Mouse (Mus musculus) hindbrain, embryonic 10.5 days (tissue): Measurements from ENCODE around the gene Ptprc. TPM values are rescaled to one million over a fixed set of nuclear protein-coding genes. Genes with fewer than 3 reads are reported as not detected.

Source experiments
- DNase-seq: peaks from one replicate; pipeline ENCODE4 v3.0.0-alpha.2; 2017; ENCODE audit warnings: low spot score
- H3K27ac ChIP-seq: fragments of 300-500 bp; sonication (generic); 2 replicates; pipeline ENCODE4 v1.5.1; 2016; ENCODE audit warnings: mild to moderate bottlenecking, moderate library complexity
- H3K27me3 ChIP-seq: fragments of 300-500 bp; sonication (generic); 2 replicates; pipeline ENCODE4 v1.6.1; 2016; ENCODE audit warnings: mild to moderate bottlenecking; ENCODE audit not compliant: poor library complexity, insufficient read depth, severe bottlenecking
- H3K36me3 ChIP-seq: fragments of 300-500 bp; sonication (generic); 2 replicates; pipeline ENCODE4 v1.6.1; 2016; ENCODE audit warnings: mild to moderate bottlenecking, moderate library complexity
- H3K4me1 ChIP-seq: fragments of 300-500 bp; sonication (generic); replicated peaks from 2 replicates; pipeline ENCODE4 v1.6.1; 2016; ENCODE audit warnings: mild to moderate bottlenecking
- H3K4me3 ChIP-seq: fragments of 300-500 bp; sonication (generic); 2 replicates; pipeline ENCODE4 v1.5.1; 2016; ENCODE audit warnings: mild to moderate bottlenecking, moderate library complexity
- H3K9me3 ChIP-seq: fragments of 300-500 bp; sonication (generic); 2 replicates; pipeline ENCODE4 v1.6.1; 2016; ENCODE audit warnings: mild to moderate bottlenecking, moderate library complexity
- WGBS: fragments of 180-500 bp; shearing (Covaris S2); methylation state at CpG from one replicate; pipeline ENCODE4 v1.1.7; 2016; 5-methylcytosine and 5-hydroxymethylcytosine counted together
- polyA plus RNA-seq: library from polyadenylated mRNA; unstranded; fragments of >200 nt; fragmentation: Nextera tagmentation; extraction: Ambion mirVana; gene quantifications from 2 replicates; pipeline ENCODE4 v1.2.1, GENCODE M21; 2016

Ptprc gene
- 1.3 and 1.4 TPM in 2 replicates for polyA plus RNA-seq

DNA sequence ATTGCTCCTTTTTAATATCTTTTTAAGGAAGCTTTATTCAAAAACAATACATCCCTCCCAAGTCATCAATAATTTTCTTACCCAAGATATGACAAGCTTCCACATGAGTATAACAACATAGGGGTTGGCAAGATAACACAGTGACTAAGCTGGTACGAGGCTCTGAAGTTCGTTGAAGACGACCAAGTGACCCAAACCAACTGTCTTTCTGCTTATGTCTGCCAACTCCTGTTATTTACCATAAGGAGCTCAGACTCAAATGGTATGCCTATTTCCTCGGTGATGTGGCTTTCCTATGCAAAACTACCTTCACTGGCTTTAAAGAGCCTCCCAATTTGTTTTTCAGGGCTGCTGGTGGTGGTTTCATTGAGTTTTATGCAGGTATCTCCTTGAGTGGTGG lies at the start of gene Ptprc:
Gene Ptprc, minus strand, starts transcription at position 215 of the 400 bp plus-strand sequence.
- H3K27me3 ChIP-seq, result no peaks in the 10 kb centered on the region
- WGBS, result 81% methylated on average over 4 of the region's 4 CpGs
- DNase-seq, result no peak
- H3K27ac ChIP-seq, result no peak within 1 kb of the TSS
- no peaks in the 10 kb centered on the region for H3K36me3 ChIP-seq
- H3K9me3 ChIP-seq, result no peaks in the 10 kb centered on the region
- no peaks in the 10 kb centered on the region for H3K4me1 ChIP-seq
- no peak within 1 kb of the TSS for H3K4me3 ChIP-seq

DNA sequence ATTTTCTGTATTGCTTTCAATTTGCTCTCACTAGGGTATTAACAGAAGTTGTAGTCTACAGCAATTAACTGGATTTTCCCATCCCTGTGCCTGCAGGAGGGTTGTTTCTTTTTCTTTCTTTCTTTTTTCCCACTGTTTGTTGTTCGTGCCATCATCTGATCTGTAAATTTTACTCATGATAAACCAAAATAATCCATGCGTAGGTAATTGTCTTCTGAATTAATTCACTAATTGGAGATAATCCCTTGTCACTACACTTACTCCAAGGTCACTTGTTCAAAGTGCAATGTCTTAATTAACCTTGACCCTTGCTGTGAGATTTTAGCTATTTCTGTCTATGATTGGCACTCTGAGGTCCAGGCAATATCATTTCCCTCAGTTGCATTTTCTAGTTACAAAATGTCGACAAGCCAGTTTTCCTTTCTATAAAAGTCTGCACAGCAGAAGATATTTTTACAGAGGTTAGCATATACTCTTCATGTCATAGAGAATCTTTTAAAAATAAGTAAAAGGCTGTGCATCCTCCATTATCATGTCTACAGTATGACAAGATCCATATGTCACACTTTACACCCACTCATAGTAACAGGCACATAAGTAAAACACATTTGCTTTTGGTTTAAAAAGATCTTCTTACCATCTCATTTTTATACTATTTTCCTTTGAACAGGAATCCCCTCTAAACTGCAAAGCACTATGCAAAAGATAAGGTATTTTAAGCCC lies 39.4 kb upstream of the Ptprc start:
- no peaks in the 10 kb centered on the region for H3K36me3 ChIP-seq
- no peak for DNase-seq
- no peaks in the 10 kb centered on the region for H3K4me1 ChIP-seq
- no peaks in the 10 kb centered on the region for H3K27me3 ChIP-seq
- H3K27ac ChIP-seq, result no peak overlapping the region
- 85% methylated on average over 3 of the region's 3 CpGs for WGBS
- H3K4me3 ChIP-seq, result no peak overlapping the region
- H3K9me3 ChIP-seq, result no peaks in the 10 kb centered on the region

- WGBS, result 81% methylated on average over 3 of the region's 3 CpGs
- no peak for DNase-seq
Observed at GRCm38 (mm10) chr1:138210387-138211024, 35.0 kb upstream of the Ptprc start.

DNA sequence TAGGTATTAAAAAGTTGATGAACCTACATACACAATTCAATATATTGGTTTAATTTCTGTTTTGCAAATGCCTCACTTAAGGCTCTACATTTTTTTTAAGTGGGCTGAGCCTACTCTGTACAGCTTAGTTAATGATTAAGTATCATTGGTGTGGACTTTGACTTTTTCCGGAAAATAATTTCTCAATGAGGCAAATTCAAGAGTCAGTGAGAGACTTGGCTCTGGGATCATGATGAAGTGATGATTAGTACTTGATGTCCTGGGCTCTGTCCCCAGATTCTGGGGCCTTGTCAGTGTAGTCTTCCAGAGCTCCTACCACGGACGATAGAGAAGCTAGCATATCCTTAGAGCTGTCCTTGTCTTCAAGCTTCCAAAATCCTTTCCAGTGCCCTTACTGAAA lies 34.2 kb upstream of the Ptprc start:
- H3K27ac ChIP-seq, result no peak overlapping the region
- H3K4me3 ChIP-seq, result no peak overlapping the region
- WGBS, result 95% methylated on average over 3 of the region's 3 CpGs
- no peaks in the 10 kb centered on the region for H3K27me3 ChIP-seq
- no peak for DNase-seq
- H3K4me1 ChIP-seq, result peaks cover 6% of the 10 kb centered on the region; the same call in 1 of the 2 replicates
- no peaks in the 10 kb centered on the region for H3K9me3 ChIP-seq
- no peaks in the 10 kb centered on the region for H3K36me3 ChIP-seq

More at GRCm38 (mm10) chr1:138210387-138211024, 35.0 kb upstream of the Ptprc start:
- Histone ChIP-seq H3K4me1 (peaks cover 6% of the 10 kb centered on the region; the same call in 1 of the 2 replicates), H3K9me3 (no peaks in the 10 kb centered on the region), H3K27ac (no peak overlapping the region), H3K4me3 (no peak overlapping the region), H3K36me3 (no peaks in the 10 kb centered on the region), H3K27me3 (no peaks in the 10 kb centered on the region)

DNA sequence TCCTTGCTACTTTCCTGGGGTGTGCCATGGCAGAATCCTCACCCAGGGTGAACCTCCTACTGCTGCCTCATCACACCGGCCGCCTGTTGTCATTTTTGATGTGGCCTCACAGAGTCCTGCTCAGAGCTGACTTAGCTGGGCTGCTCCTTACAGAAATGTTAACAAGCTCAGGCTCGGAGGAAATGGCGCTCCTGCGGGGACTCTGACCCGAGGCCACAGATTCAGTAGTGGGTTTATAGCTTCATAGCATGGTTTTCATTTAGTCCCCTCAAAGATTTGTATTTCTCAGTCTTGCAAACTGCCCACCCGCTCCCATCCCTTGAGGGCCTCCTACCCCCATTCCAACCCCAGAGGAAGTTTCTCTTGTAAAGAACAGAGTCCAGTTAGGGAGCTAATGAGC lies 30.5 kb upstream of the Ptprc start:
- Histone ChIP-seq H3K36me3 (no peaks in the 10 kb centered on the region), H3K9me3 (no peaks in the 10 kb centered on the region), H3K4me3 (no peak overlapping the region), H3K4me1 (peaks cover 6% of the 10 kb centered on the region; the same call in 1 of the 2 replicates), H3K27me3 (no peaks in the 10 kb centered on the region), H3K27ac (no peak overlapping the region)
- peak; percentile 12 for DNase-seq
- 45% methylated on average over 7 of the region's 7 CpGs for WGBS

DNA sequence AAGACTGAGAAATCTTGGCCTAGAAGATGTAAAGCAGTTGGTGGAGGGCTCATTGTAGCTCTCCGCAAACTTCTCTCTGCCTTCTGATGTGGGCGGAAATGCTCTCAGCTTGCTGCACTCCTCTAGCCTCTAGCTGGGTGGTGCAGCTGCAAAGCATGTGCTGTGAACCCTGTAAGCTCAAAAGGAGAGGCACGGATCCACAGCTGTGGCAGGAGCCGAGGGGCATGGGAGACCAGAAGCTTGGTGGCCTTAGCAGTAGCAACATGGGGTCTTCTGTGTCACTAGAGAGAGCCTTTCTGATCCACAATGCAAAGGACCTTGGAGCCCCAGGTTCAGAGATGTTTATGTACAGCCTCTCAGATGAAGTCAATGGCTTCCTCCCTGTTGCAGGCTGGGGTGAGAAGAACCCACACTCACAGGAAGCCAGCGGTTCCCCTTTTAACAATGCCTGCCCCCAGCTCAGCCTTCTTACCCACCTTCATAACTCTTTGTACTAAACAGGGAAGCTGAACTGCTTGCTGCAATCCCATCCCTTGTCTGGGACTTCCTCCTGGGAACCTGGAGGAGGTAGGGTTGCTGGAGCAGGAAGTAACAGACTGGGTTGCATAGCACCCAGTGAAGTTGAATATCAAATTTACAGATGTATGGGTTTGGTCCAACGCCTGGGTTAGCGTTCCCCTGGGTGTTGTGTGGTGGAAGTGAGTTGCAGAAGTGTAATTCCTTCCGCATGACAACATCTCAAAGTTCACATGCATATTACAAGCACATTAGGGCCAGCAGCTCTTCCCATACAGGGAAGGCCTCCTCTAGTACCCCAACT lies 16.4 kb upstream of the Ptprc start:
- no peak for DNase-seq
- Histone ChIP-seq H3K4me3 (no peak overlapping the region), H3K9me3 (no peaks in the 10 kb centered on the region), H3K36me3 (no peaks in the 10 kb centered on the region), H3K27ac (no peak overlapping the region), H3K4me1 (no peaks in the 10 kb centered on the region), H3K27me3 (no peaks in the 10 kb centered on the region)
- WGBS, result 80% methylated on average over 8 of the region's 8 CpGs

- WGBS, result 85% methylated on average over 4 of the region's 4 CpGs
- Histone ChIP-seq H3K9me3 (no peaks in the 10 kb centered on the region), H3K27ac (no peak overlapping the region), H3K4me1 (no peaks in the 10 kb centered on the region), H3K4me3 (no peak overlapping the region), H3K36me3 (no peaks in the 10 kb centered on the region), H3K27me3 (no peaks in the 10 kb centered on the region)
- DNase-seq, result no peak
Observed at GRCm38 (mm10) chr1:138188131-138188530, 12.6 kb upstream of the Ptprc start.

- Histone ChIP-seq H3K9me3 (no peaks in the 10 kb centered on the region), H3K4me3 (no peak overlapping the region), H3K27ac (no peak overlapping the region), H3K36me3 (no peaks in the 10 kb centered on the region), H3K27me3 (no peaks in the 10 kb centered on the region), H3K4me1 (no peaks in the 10 kb centered on the region)
- no peak for DNase-seq
- WGBS, result 85% methylated on average over 4 of the region's 4 CpGs
Observed at GRCm38 (mm10) chr1:138185904-138186303, 10.4 kb upstream of the Ptprc start.

GRCm38 (mm10) chr1:138180081-138180480 lies 4.6 kb upstream of the Ptprc start:
- Histone ChIP-seq H3K36me3 (no peaks in the 10 kb centered on the region), H3K4me3 (no peak overlapping the region), H3K27me3 (no peaks in the 10 kb centered on the region), H3K4me1 (no peaks in the 10 kb centered on the region), H3K27ac (no peak overlapping the region), H3K9me3 (no peaks in the 10 kb centered on the region)
- no peak for DNase-seq

- no peak overlapping the region for H3K27ac ChIP-seq
- no peak overlapping the region for H3K4me3 ChIP-seq
- WGBS, result 89% methylated on average over 9 of the region's 9 CpGs
- H3K9me3 ChIP-seq, result no peaks in the 10 kb centered on the region
- no peaks in the 10 kb centered on the region for H3K27me3 ChIP-seq
- no peaks in the 10 kb centered on the region for H3K4me1 ChIP-seq
- no peaks in the 10 kb centered on the region for H3K36me3 ChIP-seq
- DNase-seq, result no peak
Observed at GRCm38 (mm10) chr1:138174705-138175492, 609 bp downstream of the Ptprc start.

DNA sequence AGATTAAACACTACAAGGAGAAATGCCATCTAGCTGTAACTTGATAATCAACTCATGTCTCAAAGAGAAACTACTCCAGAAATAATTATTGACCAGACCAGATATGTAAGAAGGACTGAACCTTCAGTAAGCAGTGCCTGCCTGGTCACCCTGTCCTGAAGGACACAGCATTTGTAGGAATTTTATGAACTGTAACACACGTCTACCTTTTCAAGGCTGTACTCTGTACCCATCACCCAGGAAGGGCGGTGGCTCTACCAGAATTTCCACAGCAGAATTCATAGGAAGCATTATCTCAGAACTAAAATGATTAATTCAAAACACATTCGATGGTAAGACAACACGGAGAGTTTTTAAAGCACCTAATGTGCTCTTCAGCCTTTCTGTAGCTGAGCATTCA lies 1.4 kb downstream of the Ptprc start:
- Histone ChIP-seq H3K27me3 (no peaks in the 10 kb centered on the region), H3K4me3 (no peak overlapping the region), H3K27ac (no peak overlapping the region), H3K9me3 (no peaks in the 10 kb centered on the region), H3K36me3 (no peaks in the 10 kb centered on the region), H3K4me1 (no peaks in the 10 kb centered on the region)
- 91% methylated on average over 4 of the region's 4 CpGs for WGBS
- no peak for DNase-seq

DNA sequence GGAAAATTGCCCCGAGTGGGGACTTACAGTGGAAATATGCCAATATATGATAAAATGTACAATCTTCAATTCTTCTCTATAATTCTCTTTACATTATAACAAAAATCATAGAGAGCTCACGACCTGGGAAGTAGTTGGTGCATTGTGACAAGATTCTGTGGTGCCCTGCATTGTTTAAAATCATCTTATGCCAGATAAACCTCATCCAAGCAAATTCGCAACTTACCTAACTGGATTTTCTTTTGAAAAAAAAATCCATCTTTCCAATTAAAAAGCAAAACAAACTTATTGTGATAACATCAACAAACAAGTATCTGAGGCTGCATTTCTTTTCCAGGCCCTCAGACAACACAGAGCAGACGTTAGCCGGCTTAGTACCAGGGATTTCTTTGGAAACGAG lies 1.8 kb downstream of the Ptprc start:
- DNase-seq, result no peak
- no peaks in the 10 kb centered on the region for H3K4me1 ChIP-seq

More for the DNA sequence above, 1.8 kb downstream of the Ptprc start:
- Histone ChIP-seq H3K4me3 (no peak overlapping the region), H3K36me3 (no peaks in the 10 kb centered on the region), H3K27me3 (no peaks in the 10 kb centered on the region), H3K27ac (no peak overlapping the region), H3K9me3 (no peaks in the 10 kb centered on the region)
- 88% methylated on average over 6 of the region's 6 CpGs for WGBS
